Mouse (Mus musculus) lung, adult 18-20 months (tissue): ENCODE results near the gene Ppox.
A peak's percentile ranks its signal among the peaks of the same experiment; 100 is the strongest.

Source experiments
- DNase-seq, 2 experiments: peaks; one replicate each; pipeline ENCODE4 v3.0.0; 2022; ENCODE audit warnings: mixed read lengths in 2 of 2

Gene Ppox

GRCm38 (mm10) chr1:171285096-171285892 is 4.3 kb upstream of the Ppox start:
- DNase-seq, result no peak

- DNase-seq, result no peak
Measured at GRCm38 (mm10) chr1:171284491-171284890, 3.5 kb upstream of the Ppox start.

DNA sequence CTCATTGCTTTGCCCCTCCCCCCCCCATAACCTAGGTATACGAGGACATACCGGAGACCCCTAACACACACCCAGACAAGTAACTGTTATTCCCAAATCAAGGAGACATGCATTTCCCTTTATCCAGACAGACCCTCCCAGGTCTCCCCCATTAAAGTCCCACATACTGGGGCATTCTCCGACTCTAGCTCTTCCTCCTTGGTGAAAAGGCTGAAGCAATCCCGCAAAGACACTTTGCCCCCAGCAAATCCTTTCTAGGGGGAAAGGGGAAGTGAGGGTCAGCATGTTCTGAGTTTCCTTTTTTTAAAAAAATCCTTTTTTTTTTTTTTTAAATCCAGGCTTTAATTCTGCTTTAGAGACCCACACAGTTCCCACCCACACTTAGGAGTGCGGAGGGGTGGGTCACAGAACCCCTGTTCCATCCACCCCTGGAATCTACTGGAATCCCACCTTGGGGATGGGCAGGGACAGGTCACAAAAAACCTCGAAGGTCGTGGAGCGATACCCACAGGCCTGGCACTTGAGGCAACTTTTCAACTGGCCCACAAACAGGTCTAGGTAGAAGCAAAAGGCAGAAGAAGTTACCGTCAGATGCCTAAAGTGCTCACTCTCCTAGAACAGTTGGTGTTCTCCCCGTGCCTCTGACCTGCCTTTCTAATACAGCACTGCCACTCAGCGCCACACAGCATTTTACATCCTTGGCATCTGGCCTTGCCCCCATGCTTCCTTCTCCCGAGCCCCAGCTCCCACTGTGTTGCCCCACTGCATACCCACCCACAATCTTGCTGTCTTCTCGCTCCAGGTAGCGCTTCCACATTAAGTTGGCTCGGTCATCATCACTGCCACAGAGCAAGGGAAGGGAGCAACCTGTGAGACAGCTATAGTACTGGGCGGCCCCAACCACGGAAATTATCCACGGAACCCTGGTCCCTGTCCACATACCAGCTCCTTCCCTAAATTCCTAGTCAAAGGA is 2.5 kb upstream of the Ppox start:
- DNase-seq, result no peak

GRCm38 (mm10) chr1:171282086-171282805 is 1.3 kb upstream of the Ppox start:
- DNase-seq, result no peak

DNA sequence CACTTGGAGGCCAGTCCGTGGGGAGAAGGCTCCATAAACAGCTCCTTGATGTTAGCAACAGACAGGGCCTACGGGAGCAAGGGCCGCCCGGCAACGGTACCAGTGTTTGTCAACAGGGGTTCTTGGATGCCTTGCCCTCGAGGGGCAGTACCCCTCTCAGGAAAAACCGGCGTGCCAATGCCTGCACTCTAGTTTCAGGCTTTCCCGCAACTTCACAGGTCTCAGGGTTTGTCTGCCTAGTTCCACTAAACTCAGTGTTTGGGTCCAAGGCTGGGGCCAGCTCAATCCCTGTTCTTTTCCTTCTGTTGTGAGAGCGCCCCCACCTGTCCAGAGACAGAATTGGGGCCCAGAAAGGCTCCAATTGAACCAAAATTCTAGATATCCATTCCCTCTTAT is 540 bp upstream of the Ppox start:
- peak; percentile 82 to 84 for DNase-seq

GRCm38 (mm10) chr1:171280250-171280915 is 603 bp downstream of the Ppox start:
- no peak for DNase-seq

GRCm38 (mm10) chr1:171279721-171280120 is 1.3 kb downstream of the Ppox start:
- DNase-seq, result no peak

DNA sequence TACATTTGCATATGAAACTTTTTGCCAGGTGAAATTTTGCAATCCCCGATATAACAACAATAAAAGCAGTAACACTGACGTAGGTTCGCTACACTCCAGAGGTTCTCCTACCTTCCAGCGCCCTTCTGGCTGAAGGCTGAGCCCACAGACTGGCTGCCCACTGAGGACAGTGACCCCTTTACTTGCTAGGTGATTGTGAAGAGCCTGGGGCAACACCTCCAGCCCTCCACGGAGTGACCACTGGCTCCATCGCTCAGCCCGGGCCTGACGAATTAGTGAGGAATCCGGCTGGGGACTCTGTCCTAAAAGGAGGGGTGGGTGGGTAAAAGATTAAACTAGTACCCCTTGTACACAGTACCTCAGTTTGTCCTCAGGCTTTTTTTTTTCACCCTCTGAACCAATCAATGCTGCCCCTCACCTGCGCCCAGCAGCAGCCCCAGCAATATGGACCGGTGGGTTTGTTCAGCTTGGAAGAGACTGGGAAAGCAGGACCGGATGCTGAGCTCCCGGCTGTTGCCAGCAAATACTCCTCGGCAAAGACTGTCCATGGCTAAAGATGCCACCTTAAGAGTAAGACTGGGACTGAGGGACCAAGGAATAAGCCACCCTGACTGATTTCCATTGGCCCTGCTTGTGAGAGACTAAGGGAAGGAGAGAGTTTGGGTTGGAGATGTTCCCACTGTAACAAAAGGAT is 1.8 kb downstream of the Ppox start:
- no peak for DNase-seq

- peak in 1 of 2 experiments; percentile 1 for DNase-seq
Measured at GRCm38 (mm10) chr1:171278436-171278835, 2.5 kb downstream of the Ppox start.

DNA sequence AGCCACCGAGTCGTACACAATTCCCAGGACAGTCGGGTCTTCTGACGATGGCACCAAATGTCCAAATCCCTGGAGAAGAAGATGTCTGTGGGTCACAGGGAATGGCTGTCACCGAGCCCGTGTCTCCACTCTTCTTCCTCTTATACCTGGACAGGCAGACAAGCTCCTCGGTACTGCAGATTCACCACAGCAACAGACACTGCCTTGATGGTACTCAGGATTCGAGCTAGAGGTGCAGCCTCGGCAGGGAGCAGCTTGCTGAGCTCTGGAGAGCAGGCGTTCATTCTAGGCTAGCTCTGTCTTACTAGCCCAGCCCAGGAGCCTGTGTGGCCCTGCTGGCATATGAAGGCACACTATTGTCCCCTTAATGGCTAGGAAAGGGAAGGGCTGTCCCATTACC is 3.2 kb downstream of the Ppox start:
- no peak for DNase-seq

- DNase-seq, result no peak
Measured at GRCm38 (mm10) chr1:171276110-171276748, 4.8 kb downstream of the Ppox start.

DNA sequence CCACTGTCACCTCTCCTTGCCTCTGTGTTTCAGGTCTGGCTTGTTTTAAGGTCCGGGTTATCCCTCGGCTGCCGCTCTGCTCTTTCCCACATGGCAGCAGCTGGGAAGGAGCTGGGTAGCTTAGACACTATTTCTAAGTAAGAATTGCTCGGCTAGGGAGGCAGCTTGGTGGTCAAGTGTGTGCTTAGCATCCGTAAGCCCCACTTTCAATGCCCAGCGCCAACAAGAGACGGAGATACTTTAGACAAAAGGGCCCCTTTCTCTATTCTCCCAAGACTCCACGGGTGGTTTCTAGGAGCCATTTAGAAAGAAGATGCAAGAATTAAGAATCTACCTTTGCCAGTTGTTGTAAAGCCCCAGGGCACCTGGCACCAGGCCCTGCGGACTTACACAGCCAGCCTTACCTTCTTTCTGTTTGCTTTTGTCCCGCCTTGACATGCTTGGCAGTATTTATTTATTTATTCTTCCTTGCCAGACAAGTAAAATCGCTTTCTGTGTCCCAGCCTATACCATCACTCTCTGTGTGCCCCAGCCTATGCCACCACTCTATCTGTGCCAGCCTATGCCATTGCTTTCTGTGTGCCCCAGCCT is 5.7 kb downstream of the Ppox start:
- peak in 1 of 2 experiments; percentile 39 for DNase-seq

DNA sequence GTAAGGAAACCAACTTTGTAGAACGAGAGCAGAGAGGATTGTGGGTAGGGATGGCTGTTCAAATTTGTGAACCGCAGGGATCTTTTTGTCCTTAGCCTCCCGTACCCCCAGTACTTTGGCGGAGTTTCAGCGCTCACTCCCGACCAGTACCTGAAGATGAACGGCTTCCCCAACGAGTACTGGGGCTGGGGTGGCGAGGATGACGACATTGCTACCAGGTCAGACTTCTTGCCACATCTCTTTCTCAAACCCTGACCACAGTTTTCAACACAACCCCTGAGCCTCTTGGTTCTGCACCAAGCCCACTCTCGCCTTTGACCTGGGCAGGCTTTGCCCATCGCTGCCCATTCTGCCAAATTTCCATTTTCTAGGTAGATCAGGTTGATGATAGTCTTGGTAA is 6.8 kb downstream of the Ppox start:
- DNase-seq, result no peak

- DNase-seq, result no peak
Measured at GRCm38 (mm10) chr1:171272086-171272485, 8.9 kb downstream of the Ppox start.

DNA sequence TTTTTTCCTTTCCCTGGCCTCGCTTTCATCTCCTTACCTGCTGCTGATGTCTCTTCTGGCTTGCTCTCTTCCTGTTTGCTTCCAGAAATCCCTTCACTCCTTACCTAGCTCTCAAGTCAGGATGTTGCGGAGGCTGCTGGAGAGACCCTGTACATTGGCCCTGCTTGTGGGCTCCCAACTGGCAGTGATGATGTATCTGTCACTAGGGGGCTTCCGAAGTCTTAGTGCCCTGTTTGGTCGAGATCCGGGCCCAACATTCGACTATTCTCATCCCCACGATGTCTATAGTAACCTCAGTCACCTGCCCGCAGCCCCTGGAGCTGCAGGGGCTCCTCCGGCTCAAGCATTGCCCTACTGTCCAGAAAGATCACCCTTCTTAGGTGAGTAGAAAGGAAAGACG is 9.4 kb downstream of the Ppox start:
- DNase-seq, result no peak

DNA sequence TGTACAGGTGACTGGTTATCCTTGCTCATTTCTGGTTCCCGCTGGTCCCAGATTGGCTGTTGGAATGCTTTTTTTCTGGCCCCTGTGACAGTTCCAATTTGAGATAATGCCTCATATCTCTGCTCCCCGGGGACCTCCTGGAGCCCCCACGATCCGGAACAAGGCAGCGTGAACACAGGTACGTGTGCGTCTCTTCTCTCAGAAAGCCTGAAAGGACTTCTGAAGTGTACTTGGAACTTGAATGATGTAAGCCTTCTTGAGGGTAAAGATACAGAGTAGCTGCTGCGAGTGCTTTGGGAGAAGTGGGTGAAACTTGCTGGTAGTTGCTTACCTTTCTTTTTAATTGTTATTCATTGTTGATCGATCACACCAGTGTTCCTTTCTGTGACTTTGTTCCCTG is 9.8 kb downstream of the Ppox start:
- DNase-seq, result no peak

GRCm38 (mm10) chr1:171270573-171270900 is 10.4 kb downstream of the Ppox start:
- peak; percentile 77 to 83 for DNase-seq

DNA sequence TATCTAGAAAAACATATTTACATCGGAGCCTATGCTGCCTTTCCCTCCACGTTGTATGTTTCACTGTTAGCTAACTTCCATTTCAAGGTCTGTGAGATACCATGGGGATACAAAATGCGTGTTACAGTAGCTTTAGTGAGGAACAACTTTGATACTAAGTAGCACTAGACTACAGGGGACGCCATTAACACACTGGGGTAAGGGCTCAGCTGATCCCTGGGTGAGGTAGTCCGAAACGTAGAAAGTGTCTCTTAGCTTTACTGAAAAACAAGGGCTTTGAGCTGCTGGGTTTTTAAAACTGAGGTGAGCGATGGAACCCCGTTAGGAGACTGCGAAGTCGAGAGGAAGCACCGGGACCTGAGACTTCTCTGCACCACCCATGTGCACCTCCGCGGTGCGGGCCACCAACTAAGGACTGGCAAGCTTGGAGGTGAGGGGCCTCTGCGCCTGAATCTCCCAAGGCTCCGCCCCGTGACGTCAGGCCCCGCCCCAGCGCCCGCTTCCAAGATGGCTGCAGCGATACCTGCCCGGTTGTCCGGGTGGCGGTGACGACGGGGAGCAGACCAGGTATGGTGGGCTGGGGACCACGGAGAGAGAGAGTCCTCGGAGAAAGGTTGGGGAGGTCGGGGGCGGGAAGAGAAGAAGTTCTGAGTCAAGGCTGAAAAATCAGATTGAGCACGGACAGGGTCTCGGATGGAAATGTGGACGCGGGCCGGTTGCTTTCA is 11.0 kb downstream of the Ppox start, which contains the start of gene B4galt3:
B4galt3 (plus strand) TSS at position 481 of the 725 bp plus-strand sequence.
- peak; percentile 96 to 97 for DNase-seq

GRCm38 (mm10) chr1:171268341-171268740 is 12.6 kb downstream of the Ppox start:
- DNase-seq, result no peak
